Mouse (Mus musculus): ENCODE results near the gene Phf21a.

GRCm38 (mm10) chr2:92367383-92368029 is 274.6 kb downstream of the Phf21a start:
- TF ChIP-seq CTCF (conservative IDR thresholded peaks at IDR 0.05; ENCODE audit: low read length) (no peak), POU5F1 (IDR thresholded peaks at IDR 0.05; ENCODE audit: borderline replicate concordance, low read length) (no peak)

All from E14TG2a.4 (cell line).